Mouse (Mus musculus) gastrocnemius, adult 18-20 months (tissue): ENCODE measurements at regions not wholly inside any gene's neighbourhood (a gene's known extent, or its start where the extent isn't known, plus 50 kb on each side); places are given as distances from the start of the nearest gene placed in this dataset.

Experiments used
- DNase-seq: peaks from one replicate; pipeline ENCODE4 v3.0.0; 2021; ENCODE audit warnings: low spot score

DNA sequence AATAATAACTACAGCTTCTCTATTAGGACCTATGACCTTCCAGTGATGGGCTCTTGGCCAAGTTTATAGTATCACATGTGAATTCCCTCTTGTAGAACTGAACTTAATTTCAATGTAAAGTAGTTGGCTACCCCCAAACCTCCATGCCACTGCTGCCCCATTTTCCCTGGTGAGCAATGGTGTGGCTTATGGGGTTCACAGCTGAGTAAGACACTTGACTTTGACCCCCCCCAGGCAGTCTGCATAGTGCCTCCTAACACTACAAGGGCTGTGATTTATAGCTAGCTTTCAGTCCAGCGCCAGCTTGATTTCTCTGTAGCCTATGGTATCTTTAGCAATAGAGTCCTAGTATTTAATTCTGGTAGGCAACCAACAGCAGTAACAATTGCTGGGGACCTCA, 113.1 kb downstream of the Mis18a start:
- DNase-seq, result no peak

DNA sequence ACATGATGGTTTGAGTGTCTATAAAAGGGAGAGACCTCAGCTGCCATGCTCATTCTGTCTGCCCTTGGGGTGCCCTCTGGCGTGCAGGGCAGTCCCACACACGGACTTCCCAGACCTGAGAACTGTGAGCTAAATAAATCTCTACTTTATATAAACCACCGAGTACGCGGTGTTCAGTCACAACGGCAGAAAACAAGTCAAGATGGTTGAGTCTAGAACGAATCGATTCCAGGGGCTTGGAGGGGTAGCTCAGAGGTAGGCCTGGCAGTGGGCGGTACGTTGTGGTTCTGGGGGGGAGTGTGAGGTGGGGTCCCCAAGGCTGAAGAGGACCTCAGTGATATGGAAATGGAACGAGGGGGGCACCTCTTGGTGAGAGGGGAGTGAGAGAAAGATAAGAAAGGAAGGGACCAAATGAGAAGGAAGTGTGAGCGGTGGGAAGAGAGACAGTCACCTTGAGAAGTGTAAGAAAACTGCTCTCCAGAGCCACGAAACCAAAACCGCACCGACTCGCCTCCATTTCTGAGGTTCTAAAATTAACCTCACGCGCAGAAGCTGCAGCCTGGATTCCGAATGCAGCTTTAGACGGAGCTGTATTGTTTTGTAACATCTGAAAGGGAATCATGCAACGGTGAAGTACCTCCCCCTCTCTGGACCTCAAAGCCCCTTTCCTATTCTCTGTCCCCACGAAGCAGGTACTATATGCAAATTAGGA, 117.0 kb downstream of the Mis18a start:
- DNase-seq, result no peak

DNA sequence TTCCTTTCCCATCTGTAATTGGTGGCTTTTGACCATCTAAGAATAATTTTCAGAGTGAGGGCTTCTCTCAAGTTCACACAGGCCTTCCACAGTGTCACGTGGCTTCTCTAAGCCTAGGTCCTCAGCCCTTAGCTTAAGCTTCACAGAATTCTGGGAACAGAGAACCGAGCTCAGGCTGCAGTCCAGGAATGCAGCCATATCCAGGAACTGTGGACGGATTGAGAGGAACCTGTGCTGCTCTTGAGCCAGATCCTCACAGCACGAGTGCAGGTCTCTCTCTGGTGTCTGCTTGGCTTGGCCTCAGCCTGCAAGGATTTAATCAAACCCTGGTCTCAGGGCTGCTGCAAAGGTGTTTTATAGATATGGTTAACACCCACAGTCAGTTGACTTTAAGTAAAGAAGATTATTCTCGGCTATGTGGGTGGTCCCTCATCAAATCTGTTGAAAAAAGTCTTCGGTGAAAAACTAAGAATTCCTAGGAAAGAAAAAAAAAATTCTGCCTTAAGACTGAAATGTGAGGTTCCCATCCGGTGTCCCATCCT, 127.8 kb downstream of the Mis18a start:
- DNase-seq, result no peak

DNA sequence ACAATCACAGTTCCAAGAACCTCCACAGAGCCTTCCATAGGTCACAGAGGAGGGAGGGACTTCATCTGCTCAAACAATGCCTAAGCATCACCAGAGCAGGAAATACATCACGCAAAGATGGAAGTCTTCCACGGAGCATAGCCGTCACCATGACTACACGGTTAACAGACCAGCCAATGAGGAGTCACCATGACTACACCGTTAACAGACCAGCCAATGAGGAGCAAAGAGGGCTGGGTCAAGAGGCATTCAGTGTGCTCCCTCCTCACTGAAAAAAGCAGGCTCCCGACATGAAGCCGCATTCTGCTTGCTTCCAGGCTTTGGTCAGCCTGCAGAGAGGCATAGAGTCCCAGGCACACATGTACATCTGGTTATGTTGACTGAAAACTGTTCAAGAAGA, 128.5 kb downstream of the Mis18a start:
- DNase-seq, result no peak

DNA sequence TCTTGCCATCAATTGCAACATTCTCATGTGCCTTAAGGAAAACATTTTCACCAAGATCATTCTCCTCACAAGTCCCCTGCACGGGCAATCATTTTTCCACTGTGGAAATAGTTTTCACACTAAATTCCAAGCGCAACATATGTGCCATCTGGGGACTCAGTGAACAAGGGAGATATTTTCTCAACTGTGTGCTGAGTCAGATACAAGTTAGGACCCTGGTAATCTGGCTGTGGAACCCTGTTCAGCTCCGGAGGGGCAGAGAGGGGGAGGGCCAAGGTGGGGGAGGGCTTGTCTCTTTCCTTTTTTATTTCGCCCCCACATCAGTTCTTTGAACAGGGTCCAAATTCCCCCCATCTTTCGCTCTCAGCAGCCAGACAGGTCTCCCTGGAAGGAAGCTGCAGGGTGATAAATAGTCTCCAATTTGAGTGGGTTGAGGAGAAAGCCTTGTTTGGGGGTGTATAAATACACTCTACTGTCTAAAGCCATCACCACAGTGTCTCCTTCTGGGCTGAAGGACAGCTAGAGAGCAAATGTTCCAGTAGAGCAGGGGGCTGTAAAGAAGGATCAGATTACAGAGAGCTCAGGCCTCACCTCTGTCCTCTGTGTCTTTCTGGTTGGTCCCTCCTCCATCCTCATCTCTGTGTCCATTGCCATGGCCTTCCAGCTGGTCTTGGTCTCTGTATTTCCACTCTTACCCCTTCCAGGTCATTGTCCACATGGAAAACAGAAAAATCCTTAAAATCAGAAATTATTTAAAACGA, 134.3 kb downstream of the Mis18a start:
- DNase-seq, result no peak

DNA sequence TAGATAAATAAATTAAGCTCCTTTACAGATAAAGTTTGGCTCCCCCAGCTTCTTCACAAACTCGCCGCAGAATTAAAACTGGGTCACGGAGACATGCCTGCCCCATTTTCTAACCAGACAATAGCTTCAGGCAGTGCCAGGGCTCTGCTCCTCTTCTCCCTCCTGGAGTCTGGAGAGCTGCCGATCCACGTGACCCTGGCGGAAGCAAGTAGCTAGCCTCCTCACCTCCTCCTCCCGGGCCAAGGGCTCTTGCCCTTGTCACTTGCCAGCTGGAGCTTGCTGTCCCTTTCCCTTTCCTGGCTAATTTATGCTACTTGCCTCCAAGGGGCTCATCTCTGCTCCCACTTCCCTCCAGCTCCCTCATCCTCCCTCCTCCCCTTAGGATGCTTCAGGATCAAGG, 142.0 kb downstream of the Mis18a start:
- no peak for DNase-seq

DNA sequence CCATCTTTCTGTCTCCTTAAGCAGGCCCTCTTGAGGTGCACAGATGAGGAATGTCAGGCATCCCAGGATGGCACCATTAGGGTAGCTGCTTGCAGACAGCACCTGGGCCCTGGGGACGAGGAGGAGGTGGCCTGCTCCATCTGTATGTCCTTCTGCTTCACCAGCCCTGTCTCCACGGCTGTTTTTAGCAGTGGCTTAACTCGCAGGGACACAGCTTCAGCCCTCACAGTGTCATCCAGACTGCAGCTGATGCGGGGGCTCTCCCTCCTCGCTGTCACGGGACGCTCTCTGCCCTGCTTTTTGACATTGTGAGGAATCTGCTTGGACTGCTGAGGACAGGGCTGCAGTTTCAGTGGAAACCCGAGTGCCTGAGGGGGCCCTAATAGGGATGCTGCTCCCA, 146.8 kb downstream of the Mis18a start:
- no peak for DNase-seq

DNA sequence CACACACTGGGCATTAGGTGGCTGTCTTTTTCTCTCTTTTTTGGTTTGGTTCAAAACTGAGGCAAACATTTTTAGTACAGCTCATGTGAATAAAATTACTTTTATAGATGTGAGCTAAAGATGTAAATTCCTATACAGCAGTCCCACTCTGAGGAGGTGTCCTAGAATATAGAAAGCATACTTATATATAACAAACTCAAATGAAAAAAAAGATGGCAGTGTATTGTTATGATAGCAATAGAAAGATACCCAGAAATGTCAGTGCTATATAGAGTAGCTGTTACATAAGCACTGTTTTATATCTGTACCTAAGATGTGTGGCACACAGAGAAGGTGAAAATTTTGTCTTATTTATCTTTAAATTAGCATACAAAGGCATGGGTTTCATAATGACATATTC, 156.1 kb downstream of the Mis18a start:
- no peak for DNase-seq

DNA sequence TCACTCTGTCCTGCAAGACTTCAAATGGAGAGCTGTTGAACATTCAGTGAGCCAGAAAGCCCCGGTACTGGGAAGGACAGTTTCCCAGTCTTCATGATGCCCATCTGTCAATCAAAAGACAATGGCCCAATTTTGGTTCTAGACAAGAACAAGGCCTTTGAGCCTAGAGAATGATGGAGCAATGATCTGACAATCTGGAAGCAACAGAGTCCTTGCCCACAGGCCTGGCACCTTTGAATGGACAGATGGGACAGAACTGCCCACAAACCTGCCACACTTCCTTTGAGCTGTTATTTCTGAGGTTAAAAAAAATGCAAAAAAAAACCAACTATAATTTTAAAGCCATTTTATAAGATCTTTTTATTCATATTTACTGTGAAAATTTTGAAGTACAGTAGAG, 157.4 kb downstream of the Mis18a start:
- DNase-seq, result no peak

DNA sequence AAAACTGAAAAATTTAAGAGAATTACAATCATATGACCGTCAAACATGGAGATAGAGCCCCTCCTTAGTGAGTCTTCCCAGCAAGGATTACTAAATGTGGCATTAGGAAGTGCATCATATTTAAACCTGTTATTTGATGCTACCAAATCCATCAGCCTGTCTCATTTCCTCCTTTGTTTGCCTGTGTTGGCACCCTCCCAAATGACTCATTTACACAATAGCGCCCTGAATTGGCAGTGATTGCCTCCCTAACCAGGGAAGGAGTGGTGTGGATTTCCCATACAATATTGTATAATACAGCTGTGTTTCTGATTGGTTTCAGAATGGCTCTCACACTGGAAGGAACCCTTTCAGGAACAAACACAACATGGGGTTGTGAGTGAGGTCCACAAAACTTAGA, 162.0 kb downstream of the Mis18a start:
- DNase-seq, result no peak

DNA sequence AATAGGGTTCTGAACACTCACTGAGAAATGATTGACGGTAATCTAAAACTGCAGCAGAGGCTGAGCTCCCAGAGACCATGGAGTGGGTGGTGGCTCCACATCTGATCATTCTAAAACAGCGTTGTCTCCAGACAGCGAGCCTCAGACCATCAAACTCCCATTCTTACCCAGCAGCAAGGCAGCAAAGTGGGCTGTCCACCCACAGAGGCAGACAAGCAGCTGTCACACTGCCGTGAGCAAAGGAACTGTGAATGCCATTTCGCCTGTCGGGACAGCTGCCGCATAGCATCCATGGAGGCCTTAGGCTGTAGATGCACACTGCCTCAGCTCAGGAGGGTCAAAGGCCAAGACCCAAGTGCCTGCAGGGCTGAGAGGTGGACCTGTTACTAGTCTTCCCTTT, 167.3 kb downstream of the Hunk start:
- DNase-seq, result no peak

DNA sequence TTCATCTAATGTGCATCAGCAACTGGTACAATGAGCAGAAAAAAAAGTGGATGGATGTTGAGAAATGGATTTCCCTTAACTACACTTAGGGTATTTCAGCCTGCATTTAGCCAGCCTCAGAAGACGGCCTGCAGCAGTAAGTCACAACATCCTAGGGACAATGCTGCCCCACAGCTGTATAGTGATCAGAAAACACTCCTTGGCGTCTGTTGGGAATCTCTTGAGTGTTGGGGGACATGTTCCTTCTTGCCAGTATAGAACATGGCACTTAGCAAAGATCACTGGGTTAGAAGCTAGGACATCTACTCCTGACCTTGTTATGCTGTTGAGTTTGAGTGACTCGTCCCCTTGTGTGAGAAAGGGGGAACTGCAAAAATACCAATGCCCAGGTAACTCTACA, 165.2 kb downstream of the Hunk start:
- no peak for DNase-seq

DNA sequence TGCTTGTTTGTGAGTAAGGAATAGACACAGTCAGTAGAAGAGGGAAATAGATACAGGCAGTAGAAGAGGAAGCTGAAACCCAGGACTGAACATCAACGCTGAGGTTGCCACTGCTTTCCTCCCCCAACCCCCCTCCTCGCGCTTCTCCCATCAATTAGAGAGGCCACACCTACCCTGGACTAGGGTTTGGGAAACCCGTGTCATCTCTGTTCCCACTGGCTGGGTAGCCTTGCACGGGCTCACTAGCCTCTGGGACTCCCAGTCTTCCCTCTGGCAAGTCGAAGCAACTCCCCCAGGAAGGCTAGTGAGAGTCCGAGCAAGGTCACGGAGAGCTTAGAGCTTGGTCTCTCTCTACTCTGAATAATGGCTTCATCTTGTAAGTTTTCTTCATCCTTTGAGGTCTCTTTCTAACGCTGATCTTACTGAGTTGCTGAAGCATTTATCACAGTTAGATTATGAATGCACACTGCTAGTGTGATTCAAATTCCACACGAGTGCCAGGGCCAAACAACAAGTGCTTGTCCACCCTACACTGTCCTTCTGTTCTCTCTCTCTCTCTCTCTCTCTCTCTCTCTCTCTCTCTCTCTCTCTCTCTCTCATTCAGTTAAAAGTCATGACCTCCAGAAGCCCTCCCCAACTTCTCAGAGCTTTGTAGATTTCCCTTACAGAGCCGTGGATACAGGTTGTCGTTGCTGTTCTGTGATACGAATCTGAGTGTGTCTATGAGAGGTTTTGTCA, 164.4 kb downstream of the Hunk start:
- DNase-seq, result no peak
